Mouse (Mus musculus): ENCODE measurements around the gene Sp3. TPM values are rescaled to one million over a fixed set of nuclear protein-coding genes. Genes with fewer than 3 reads are reported as not detected.

Sp3 gene
- polyA plus RNA-seq, 1 experiment: 8.4 TPM

- Histone ChIP-seq H3K27me3 (ENCODE audit: control insufficient read depth, insufficient read depth, insufficient read length) (no peaks in the 10 kb centered on the region), H3K4me2 (ENCODE audit: low read depth) (peak overlapping the region; percentile 66), H3K4me3 (peak overlapping the region; percentile 45), H3K36me3 (ENCODE audit: control insufficient read depth, insufficient read depth) (peaks cover 8% of the 10 kb centered on the region), H3ac (ENCODE audit: control insufficient read depth, insufficient read length) (no peak overlapping the region), H3K79me2 (ENCODE audit: control insufficient read depth, insufficient read depth) (peaks cover 63% of the 10 kb centered on the region)
- no peak for TF ChIP-seq POLR2AphosphoS2 (IDR thresholded peaks at IDR 0.05; ENCODE audit: insufficient read length, low read depth)
- no peak for TF ChIP-seq MYOG (IDR thresholded peaks at IDR 0.05; ENCODE audit: control insufficient read depth in 1 of 3, insufficient read depth in 1 of 3, insufficient read length in 2 of 3, low read depth in 2 of 3)
- TF ChIP-seq SRF (IDR thresholded peaks at IDR 0.05; ENCODE audit: control insufficient read depth, insufficient read length, low read depth): no peak
- no peak for TF ChIP-seq TCF12 (IDR thresholded peaks at IDR 0.05; ENCODE audit: insufficient read depth, poor library complexity, severe bottlenecking)
- TF ChIP-seq MYOD1 (IDR thresholded peaks at IDR 0.05; ENCODE audit: control insufficient read depth in 1 of 3, insufficient read length in 2 of 3, low read depth in 2 of 3): no peak
Observed at GRCm38 (mm10) chr2:72977272-72977671, 3.0 kb downstream of the Sp3 start.

- Histone ChIP-seq H3K36me3 (ENCODE audit: control insufficient read depth, insufficient read depth) (peaks cover 16% of the 10 kb centered on the region), H3K4me3 (no peak overlapping the region), H3K4me2 (ENCODE audit: low read depth) (no peak overlapping the region), H3K27me3 (ENCODE audit: control insufficient read depth, insufficient read depth, insufficient read length) (no peaks in the 10 kb centered on the region), H3ac (ENCODE audit: control insufficient read depth, insufficient read length) (no peak overlapping the region), H3K79me2 (ENCODE audit: control insufficient read depth, insufficient read depth) (peaks cover 75% of the 10 kb centered on the region)
- no peak for TF ChIP-seq REST (IDR thresholded peaks at IDR 0.05; ENCODE audit: insufficient read depth, insufficient read length)
- no peak for TF ChIP-seq E2F4 (IDR thresholded peaks at IDR 0.05; ENCODE audit: insufficient read depth)
- TF ChIP-seq CEBPB (IDR thresholded peaks at IDR 0.05; ENCODE audit: insufficient read depth, poor library complexity, severe bottlenecking): no peak
- TF ChIP-seq MAX (IDR thresholded peaks at IDR 0.05; ENCODE audit: low read depth): no peak
- TF ChIP-seq POLR2AphosphoS2 (IDR thresholded peaks at IDR 0.05; ENCODE audit: insufficient read length, low read depth): no peak
- no peak for TF ChIP-seq MYOD1 (IDR thresholded peaks at IDR 0.05; ENCODE audit: control insufficient read depth in 1 of 3, insufficient read length in 2 of 3, low read depth in 2 of 3)
- no peak for TF ChIP-seq TCF12 (IDR thresholded peaks at IDR 0.05; ENCODE audit: insufficient read depth, poor library complexity, severe bottlenecking)
- no peak for TF ChIP-seq MYOG (IDR thresholded peaks at IDR 0.05; ENCODE audit: control insufficient read depth in 1 of 3, insufficient read depth in 1 of 3, insufficient read length in 2 of 3, low read depth in 2 of 3)
- TF ChIP-seq POLR2A (IDR thresholded peaks at IDR 0.05; ENCODE audit: insufficient read length, low read depth): no peak
- no peak for TF ChIP-seq USF1 (IDR thresholded peaks at IDR 0.05; ENCODE audit: low read depth)
- no peak for TF ChIP-seq TCF3 (IDR thresholded peaks at IDR 0.05; ENCODE audit: insufficient read length, low read depth)
- TF ChIP-seq SRF (IDR thresholded peaks at IDR 0.05; ENCODE audit: control insufficient read depth, insufficient read length, low read depth): no peak
Observed at GRCm38 (mm10) chr2:72976036-72976435, 4.2 kb downstream of the Sp3 start.

- peaks cover 44% of the 10 kb centered on the region for H3K36me3 ChIP-seq (ENCODE audit: control insufficient read depth, insufficient read depth)
- no peaks in the 10 kb centered on the region for H3K27me3 ChIP-seq (ENCODE audit: control insufficient read depth, insufficient read depth, insufficient read length)
- no peak overlapping the region for H3ac ChIP-seq (ENCODE audit: control insufficient read depth, insufficient read length)
Observed at GRCm38 (mm10) chr2:72970831-72971230, 9.4 kb downstream of the Sp3 start.

GRCm38 (mm10) chr2:72970302-72970701, 9.9 kb downstream of the Sp3 start:
- H3K79me2 ChIP-seq (ENCODE audit: control insufficient read depth, insufficient read depth): peaks cover 100% of the 10 kb centered on the region
- H3K27me3 ChIP-seq (ENCODE audit: control insufficient read depth, insufficient read depth, insufficient read length): no peaks in the 10 kb centered on the region
- TF ChIP-seq REST (IDR thresholded peaks at IDR 0.05; ENCODE audit: insufficient read depth, insufficient read length) (no peak), SRF (IDR thresholded peaks at IDR 0.05; ENCODE audit: control insufficient read depth, insufficient read length, low read depth) (no peak), CEBPB (IDR thresholded peaks at IDR 0.05; ENCODE audit: insufficient read depth, poor library complexity, severe bottlenecking) (no peak), POLR2AphosphoS2 (IDR thresholded peaks at IDR 0.05; ENCODE audit: insufficient read length, low read depth) (no peak), MYOD1 (IDR thresholded peaks at IDR 0.05; ENCODE audit: control insufficient read depth in 1 of 3, insufficient read length in 2 of 3, low read depth in 2 of 3) (no peak), USF1 (IDR thresholded peaks at IDR 0.05; ENCODE audit: low read depth) (no peak), E2F4 (IDR thresholded peaks at IDR 0.05; ENCODE audit: insufficient read depth) (no peak), TCF3 (IDR thresholded peaks at IDR 0.05; ENCODE audit: insufficient read length, low read depth) (no peak), POLR2A (IDR thresholded peaks at IDR 0.05; ENCODE audit: insufficient read length, low read depth) (no peak), TCF12 (IDR thresholded peaks at IDR 0.05; ENCODE audit: insufficient read depth, poor library complexity, severe bottlenecking) (no peak), MAX (IDR thresholded peaks at IDR 0.05; ENCODE audit: low read depth) (no peak), MYOG (IDR thresholded peaks at IDR 0.05; ENCODE audit: control insufficient read depth in 1 of 3, insufficient read depth in 1 of 3, insufficient read length in 2 of 3, low read depth in 2 of 3) (no peak)
- H3K36me3 ChIP-seq (ENCODE audit: control insufficient read depth, insufficient read depth): peaks cover 42% of the 10 kb centered on the region
- no peak overlapping the region for H3ac ChIP-seq (ENCODE audit: control insufficient read depth, insufficient read length)
- no peak overlapping the region for H3K4me2 ChIP-seq (ENCODE audit: low read depth)
- H3K4me3 ChIP-seq: no peak overlapping the region

More at GRCm38 (mm10) chr2:72970831-72971230, 9.4 kb downstream of the Sp3 start:
- no peak overlapping the region for H3K4me3 ChIP-seq
- peaks cover 100% of the 10 kb centered on the region for H3K79me2 ChIP-seq (ENCODE audit: control insufficient read depth, insufficient read depth)
- TF ChIP-seq TCF3 (IDR thresholded peaks at IDR 0.05; ENCODE audit: insufficient read length, low read depth): no peak
- TF ChIP-seq CEBPB (IDR thresholded peaks at IDR 0.05; ENCODE audit: insufficient read depth, poor library complexity, severe bottlenecking): no peak
- TF ChIP-seq POLR2A (IDR thresholded peaks at IDR 0.05; ENCODE audit: insufficient read length, low read depth): no peak
- TF ChIP-seq E2F4 (IDR thresholded peaks at IDR 0.05; ENCODE audit: insufficient read depth): no peak
- TF ChIP-seq USF1 (IDR thresholded peaks at IDR 0.05; ENCODE audit: low read depth): no peak
- TF ChIP-seq SRF (IDR thresholded peaks at IDR 0.05; ENCODE audit: control insufficient read depth, insufficient read length, low read depth): no peak
- TF ChIP-seq MYOG (IDR thresholded peaks at IDR 0.05; ENCODE audit: control insufficient read depth in 1 of 3, insufficient read depth in 1 of 3, insufficient read length in 2 of 3, low read depth in 2 of 3): no peak
- no peak for TF ChIP-seq POLR2AphosphoS2 (IDR thresholded peaks at IDR 0.05; ENCODE audit: insufficient read length, low read depth)
- TF ChIP-seq REST (IDR thresholded peaks at IDR 0.05; ENCODE audit: insufficient read depth, insufficient read length): no peak
- no peak for TF ChIP-seq MYOD1 (IDR thresholded peaks at IDR 0.05; ENCODE audit: control insufficient read depth in 1 of 3, insufficient read length in 2 of 3, low read depth in 2 of 3)
- TF ChIP-seq TCF12 (IDR thresholded peaks at IDR 0.05; ENCODE audit: insufficient read depth, poor library complexity, severe bottlenecking): no peak
- no peak for TF ChIP-seq MAX (IDR thresholded peaks at IDR 0.05; ENCODE audit: low read depth)
- no peak overlapping the region for H3K4me2 ChIP-seq (ENCODE audit: low read depth)
